Mouse (Mus musculus) midbrain, embryonic 14.5 days (tissue): ENCODE results near the gene Rin2. TPM values are rescaled to one million over a fixed set of nuclear protein-coding genes. Genes with fewer than 3 reads are reported as not detected.

Source experiments
- ATAC-seq: fragments of 200-750 bp; cut with Nextera tagmentation; 2 replicates; pipeline ENCODE4 v1.8.0; 2017; ENCODE audit warnings: moderate number of reproducible peaks, moderate library complexity; ENCODE audit not compliant: low FRiP score, low TSS enrichment
- DNase-seq: peaks from one replicate; pipeline ENCODE4 v3.0.0-alpha.2; 2015
- H3K27ac ChIP-seq: fragments of 300-500 bp; sonication (generic); replicated peaks from 2 replicates; pipeline ENCODE4 v1.5.1; 2014; ENCODE audit warnings: mild to moderate bottlenecking, low read depth, low read length, moderate library complexity
- H3K27me3 ChIP-seq: fragments of 300-500 bp; sonication (generic); 2 replicates; pipeline ENCODE4 v1.6.1; 2014; ENCODE audit warnings: low read length, control low read depth, mixed read lengths; ENCODE audit not compliant: control insufficient read depth, insufficient read depth
- H3K36me3 ChIP-seq: fragments of 300-500 bp; sonication (generic); 2 replicates; pipeline ENCODE4 v1.6.1; 2014; ENCODE audit warnings: low read length, control low read depth; ENCODE audit not compliant: control insufficient read depth, insufficient read depth
- H3K4me1 ChIP-seq: fragments of 300-500 bp; sonication (generic); 2 replicates; pipeline ENCODE4 v1.6.1; 2014; ENCODE audit warnings: mild to moderate bottlenecking, antibody characterized with exemption, low read length, control low read depth; ENCODE audit not compliant: control insufficient read depth, insufficient read depth
- H3K4me2 ChIP-seq: fragments of 300-500 bp; sonication (generic); 2 replicates; pipeline ENCODE4 v1.6.1; 2014; ENCODE audit warnings: mild to moderate bottlenecking, low read length, moderate library complexity
- H3K4me3 ChIP-seq: fragments of 300-500 bp; sonication (generic); replicated peaks from 2 replicates; pipeline ENCODE4 v1.5.1; 2014; ENCODE audit warnings: low read depth, low read length
- H3K9ac ChIP-seq: fragments of 300-500 bp; sonication (generic); replicated peaks from 2 replicates; pipeline ENCODE4 v1.6.1; 2014; ENCODE audit warnings: mild to moderate bottlenecking, low read length, moderate library complexity
- H3K9me3 ChIP-seq: fragments of 300-500 bp; sonication (generic); 2 replicates; pipeline ENCODE4 v1.6.1; 2016; ENCODE audit warnings: low read length, control low read depth, mixed read lengths; ENCODE audit not compliant: control insufficient read depth
- WGBS: fragments of 180-500 bp; shearing (Covaris S2); extraction: QIAGEN DNeasy Blood & Tissue Kit; methylation state at CpG from one replicate; pipeline ENCODE4 v1.1.7; 2014; 5-methylcytosine and 5-hydroxymethylcytosine counted together
- polyA plus RNA-seq: library from polyadenylated mRNA; unstranded; fragments of >200 nt; fragmentation: Nextera tagmentation; extraction: Ambion mirVana; gene quantifications from 2 replicates; pipeline ENCODE4 v1.2.1, GENCODE M21; 2014

Gene Rin2
- polyA plus RNA-seq, 1 experiment from 2014 or later: 14.6 TPM

DNA sequence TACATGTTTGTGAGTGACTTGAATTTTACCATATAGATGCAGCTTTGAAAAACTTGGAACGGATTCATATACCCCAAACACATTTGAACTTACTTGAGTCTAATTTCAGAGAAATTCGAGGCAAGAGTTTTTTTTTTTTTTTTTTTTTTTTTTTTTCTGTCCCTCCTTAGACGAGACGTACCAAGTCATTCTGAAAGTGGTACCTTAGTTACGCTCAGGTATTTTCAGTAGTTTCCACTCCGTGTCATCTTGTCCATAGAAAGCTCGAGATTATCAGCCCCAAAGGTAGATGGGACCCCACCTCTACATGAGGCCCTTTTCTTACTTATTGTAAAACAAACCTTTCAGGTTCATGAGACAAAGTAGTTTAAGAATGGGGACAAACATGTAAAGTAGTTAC, 55.9 kb downstream of the Rin2 start:
- WGBS: 89% methylated on average over 7 of the region's 7 CpGs
- DNase-seq: no peak
- no peak for ATAC-seq

DNA sequence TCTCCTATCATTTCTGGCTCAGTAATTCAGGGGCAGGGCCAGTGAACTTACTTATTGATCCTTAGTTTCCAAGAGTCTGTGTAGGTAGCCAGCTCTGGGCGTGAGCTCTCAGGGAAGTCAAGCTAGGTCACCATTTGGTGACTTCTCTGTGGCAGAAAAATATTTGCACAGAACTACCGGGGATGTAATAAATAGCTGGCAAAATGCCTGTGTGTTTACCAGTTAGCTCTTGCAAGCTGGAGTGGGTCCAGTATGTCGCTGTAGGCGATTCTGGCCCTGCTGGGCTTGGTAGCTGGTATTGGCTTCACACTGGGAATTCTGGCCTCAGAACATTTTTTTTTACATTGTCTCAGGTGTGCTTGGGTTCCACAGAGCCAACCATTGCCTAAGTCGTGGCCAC, 60.1 kb downstream of the Rin2 start:
- no peak for ATAC-seq
- 91% methylated on average over 5 of the region's 5 CpGs for WGBS

More for the DNA sequence above, 55.9 kb downstream of the Rin2 start:
- Histone ChIP-seq H3K4me3 (no peak overlapping the region), H3K4me1 (no peaks in the 10 kb centered on the region), H3K9me3 (no peaks in the 10 kb centered on the region), H3K36me3 (no peaks in the 10 kb centered on the region), H3K9ac (no peak overlapping the region), H3K4me2 (no peak overlapping the region), H3K27me3 (no peaks in the 10 kb centered on the region), H3K27ac (no peak overlapping the region)

DNA sequence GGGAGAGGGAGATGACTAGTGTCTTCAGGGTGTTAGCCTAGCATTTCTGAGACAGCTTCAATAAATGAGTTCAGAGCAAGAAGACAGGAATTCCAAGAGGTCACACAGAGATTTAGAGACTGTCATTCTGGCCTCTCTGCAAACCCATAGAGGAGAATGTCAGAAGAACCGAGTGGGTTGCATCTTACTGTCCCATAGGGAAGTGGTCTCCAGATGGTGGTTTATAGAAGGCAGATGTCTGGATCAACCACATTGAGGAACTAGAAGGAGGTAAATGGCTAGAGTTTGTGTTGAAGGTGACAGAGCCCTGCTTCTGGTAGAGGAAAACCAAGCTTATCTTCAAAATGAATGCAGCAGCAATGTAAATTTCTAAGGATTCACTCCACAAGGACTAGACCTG, 61.5 kb downstream of the Rin2 start:
- WGBS: 64% methylated on average over 1 of the region's 1 CpGs
- H3K4me3 ChIP-seq: no peak overlapping the region
- no peak overlapping the region for H3K9ac ChIP-seq
- H3K36me3 ChIP-seq: no peaks in the 10 kb centered on the region
- no peak overlapping the region for H3K4me2 ChIP-seq
- no peak for DNase-seq
- no peak for ATAC-seq
- H3K27ac ChIP-seq: no peak overlapping the region
- no peaks in the 10 kb centered on the region for H3K4me1 ChIP-seq
- H3K9me3 ChIP-seq: no peaks in the 10 kb centered on the region
- H3K27me3 ChIP-seq: no peaks in the 10 kb centered on the region; the same call in 1 of the 2 replicates

More for the DNA sequence above, 60.1 kb downstream of the Rin2 start:
- no peak overlapping the region for H3K27ac ChIP-seq
- H3K9ac ChIP-seq: no peak overlapping the region
- H3K4me1 ChIP-seq: no peaks in the 10 kb centered on the region
- no peak for DNase-seq
- no peaks in the 10 kb centered on the region for H3K36me3 ChIP-seq
- H3K9me3 ChIP-seq: no peaks in the 10 kb centered on the region
- H3K27me3 ChIP-seq: no peaks in the 10 kb centered on the region; the same call in 1 of the 2 replicates
- H3K4me2 ChIP-seq: no peak overlapping the region
- H3K4me3 ChIP-seq: no peak overlapping the region

DNA sequence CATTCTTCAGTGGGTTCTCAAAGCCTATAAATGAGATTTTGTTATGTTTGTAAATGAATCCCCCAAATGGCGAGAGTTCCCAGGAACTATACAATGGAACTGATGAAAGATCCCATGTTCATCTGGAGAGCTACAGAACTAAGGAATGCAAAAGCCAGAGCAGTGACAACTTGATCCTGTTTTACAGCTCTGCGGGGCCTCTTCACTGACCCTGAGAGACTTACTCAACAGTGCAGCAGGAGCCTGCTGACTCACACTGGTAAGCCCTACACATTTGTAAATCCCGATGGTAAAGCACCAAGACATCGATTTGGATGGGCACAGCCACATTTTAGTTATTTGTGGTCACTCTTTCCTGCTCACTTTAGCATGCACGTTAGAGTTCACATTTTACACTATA, 62.2 kb downstream of the Rin2 start:
- Histone ChIP-seq H3K9ac (no peak overlapping the region), H3K4me1 (no peaks in the 10 kb centered on the region), H3K4me2 (no peak overlapping the region), H3K9me3 (no peaks in the 10 kb centered on the region), H3K4me3 (no peak overlapping the region), H3K27ac (no peak overlapping the region), H3K36me3 (no peaks in the 10 kb centered on the region), H3K27me3 (no peaks in the 10 kb centered on the region; the same call in 1 of the 2 replicates)
- no peak for ATAC-seq
- no peak for DNase-seq
- WGBS: 15% methylated on average over 5 of the region's 5 CpGs

DNA sequence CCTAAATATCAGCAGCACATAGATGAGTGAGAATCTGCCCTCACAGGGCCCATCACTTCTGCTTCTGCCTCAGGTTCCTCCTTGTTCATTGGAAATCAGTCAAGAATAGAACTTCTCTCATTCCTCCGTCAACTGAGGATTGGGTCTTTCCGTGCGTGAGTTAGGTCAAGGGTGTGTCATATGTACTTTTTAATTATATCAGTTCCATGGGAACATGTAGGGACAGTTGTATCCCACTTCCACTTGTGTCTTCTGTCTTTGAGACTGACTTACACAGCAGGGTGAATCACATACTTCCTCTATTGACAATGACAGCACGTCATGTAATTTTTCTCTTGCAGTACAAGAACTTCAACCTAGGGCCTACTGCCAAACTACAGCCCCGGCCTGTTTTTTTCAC, 65.7 kb downstream of the Rin2 start:
- no peak overlapping the region for H3K9ac ChIP-seq
- no peak for ATAC-seq
- 93% methylated on average over 5 of the region's 5 CpGs for WGBS
- H3K4me3 ChIP-seq: no peak overlapping the region
- H3K27me3 ChIP-seq: no peaks in the 10 kb centered on the region; the same call in 1 of the 2 replicates
- H3K9me3 ChIP-seq: no peaks in the 10 kb centered on the region
- H3K4me1 ChIP-seq: no peaks in the 10 kb centered on the region
- H3K36me3 ChIP-seq: no peaks in the 10 kb centered on the region
- no peak overlapping the region for H3K4me2 ChIP-seq
- no peak overlapping the region for H3K27ac ChIP-seq
- no peak for DNase-seq

DNA sequence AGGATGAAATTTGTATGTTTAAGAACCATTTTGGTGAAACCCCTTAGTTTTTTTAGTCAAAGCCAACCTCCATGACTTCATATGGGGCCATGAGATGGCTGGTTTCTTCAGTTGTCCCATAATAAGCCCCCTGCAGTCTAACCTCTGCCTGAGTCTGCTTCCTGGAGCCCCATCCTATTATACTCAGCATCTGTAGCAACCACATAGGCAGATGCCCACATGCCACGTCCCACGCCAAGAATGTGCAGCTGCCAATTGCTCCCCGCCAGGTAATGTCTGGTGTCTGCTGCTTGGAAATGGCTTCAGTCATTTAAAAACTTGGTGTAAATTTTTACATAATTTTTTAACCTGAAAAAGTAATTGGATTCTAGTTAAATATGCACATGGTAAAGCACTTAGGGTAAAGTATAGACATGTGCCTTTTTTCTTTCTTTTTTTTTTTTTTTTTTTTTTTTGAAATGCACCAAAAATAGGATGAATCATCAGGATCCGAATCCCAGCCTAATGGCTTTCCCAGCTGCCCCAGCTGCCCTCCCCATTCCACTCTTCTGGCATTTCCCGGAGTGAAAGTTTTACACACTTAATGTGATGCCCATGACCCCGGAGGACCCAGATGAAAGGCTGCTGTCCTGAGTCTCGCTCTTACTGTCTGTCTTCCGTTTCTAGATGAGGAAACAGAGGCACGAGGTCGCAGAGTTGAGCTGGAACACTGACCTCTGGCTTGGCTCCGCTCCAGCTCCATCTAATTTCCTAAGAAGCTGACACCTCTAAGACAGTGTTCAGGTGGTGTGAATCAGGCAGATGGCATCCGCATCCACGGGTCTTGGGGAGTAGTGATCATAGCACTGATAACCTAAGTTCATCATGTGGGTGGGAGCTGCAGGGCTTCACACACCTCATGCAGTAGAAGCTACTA, 68.0 kb downstream of the Rin2 start:
- no peaks in the 10 kb centered on the region for H3K36me3 ChIP-seq
- 87% methylated on average over 13 of the region's 13 CpGs for WGBS

DNA sequence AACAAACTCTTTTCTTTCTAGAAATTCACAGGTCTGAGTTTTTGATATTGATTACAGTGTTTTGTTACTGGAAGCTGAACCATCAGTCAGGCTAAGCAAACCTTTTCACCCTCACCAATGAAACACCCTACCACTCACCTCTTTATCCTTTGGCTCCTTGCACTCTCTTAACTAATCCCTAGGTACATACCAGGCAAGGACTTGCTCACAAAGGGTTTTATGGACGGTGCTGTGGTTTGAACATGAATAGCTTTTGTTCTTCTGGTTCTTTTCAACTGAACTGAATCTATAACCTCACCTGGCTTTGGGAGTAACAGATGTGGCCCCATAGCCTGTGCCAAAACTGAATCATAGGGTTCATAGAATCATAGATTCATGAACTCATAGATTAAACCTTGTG, 71.4 kb downstream of the Rin2 start:
- 34% methylated on average over 1 of the region's 1 CpGs for WGBS
- no peak for ATAC-seq
- no peak overlapping the region for H3K4me3 ChIP-seq
- no peak overlapping the region for H3K27ac ChIP-seq
- H3K4me2 ChIP-seq: no peak overlapping the region
- no peak overlapping the region for H3K9ac ChIP-seq
- H3K27me3 ChIP-seq: no peaks in the 10 kb centered on the region; the same call in 1 of the 2 replicates
- no peaks in the 10 kb centered on the region for H3K4me1 ChIP-seq
- no peak for DNase-seq
- H3K36me3 ChIP-seq: no peaks in the 10 kb centered on the region
- H3K9me3 ChIP-seq: no peaks in the 10 kb centered on the region

More for the DNA sequence above, 68.0 kb downstream of the Rin2 start:
- no peaks in the 10 kb centered on the region for H3K4me1 ChIP-seq
- H3K9ac ChIP-seq: no peak overlapping the region
- H3K27ac ChIP-seq: no peak overlapping the region
- no peak overlapping the region for H3K4me3 ChIP-seq
- ATAC-seq (no peak), DNase-seq (no peak)
- H3K9me3 ChIP-seq: no peaks in the 10 kb centered on the region
- H3K4me2 ChIP-seq: no peak overlapping the region
- no peaks in the 10 kb centered on the region; the same call in 1 of the 2 replicates for H3K27me3 ChIP-seq

DNA sequence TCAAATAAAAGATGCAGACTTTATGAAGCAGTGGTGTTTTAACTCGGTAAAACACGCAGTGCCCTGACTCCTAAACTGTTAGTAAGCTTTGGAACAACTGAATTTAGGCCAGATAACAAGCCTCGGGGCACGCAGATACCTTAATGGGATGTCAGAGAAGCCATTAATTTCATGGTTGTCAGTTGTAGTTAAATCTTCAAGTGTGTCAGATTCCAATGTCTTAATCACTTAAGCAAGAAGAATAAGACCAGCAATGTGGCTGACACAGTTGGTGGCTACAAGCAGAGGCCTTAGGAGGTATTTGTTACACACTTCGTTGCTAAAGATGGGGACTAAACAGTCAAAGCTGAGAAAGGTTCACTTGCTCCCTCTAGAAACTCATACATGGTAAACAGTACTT, 74.6 kb downstream of the Rin2 start:
- Histone ChIP-seq H3K9me3 (no peaks in the 10 kb centered on the region), H3K4me1 (no peaks in the 10 kb centered on the region), H3K4me3 (no peak overlapping the region), H3K27ac (no peak overlapping the region), H3K36me3 (no peaks in the 10 kb centered on the region), H3K4me2 (no peak overlapping the region), H3K27me3 (peaks cover 3% of the 10 kb centered on the region), H3K9ac (no peak overlapping the region)
- WGBS: 11% methylated on average over 5 of the region's 5 CpGs
- ATAC-seq (peak; percentile 34; the same call in 1 of the 2 replicates), DNase-seq (peak; percentile 70)

DNA sequence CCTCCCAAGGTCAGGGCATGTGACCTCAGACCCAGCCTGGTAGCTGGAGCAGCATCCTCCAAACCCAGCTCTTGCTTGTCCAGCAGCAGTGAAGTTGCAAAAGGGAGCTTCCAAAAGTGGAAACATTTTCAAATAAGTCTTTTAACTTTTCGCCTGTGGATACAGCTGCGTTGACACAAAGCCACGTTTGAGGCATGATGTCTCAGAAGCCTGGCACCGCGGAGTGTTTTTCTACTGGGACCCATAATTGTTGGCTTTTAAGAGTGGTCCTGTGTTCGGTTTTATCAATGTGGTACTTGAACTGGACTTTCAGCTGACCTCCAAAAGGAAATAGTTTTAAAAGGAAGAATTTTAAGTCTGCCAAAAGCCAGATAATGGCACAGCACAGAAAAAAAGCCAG, 77.6 kb downstream of the Rin2 start:
- no peak overlapping the region for H3K4me3 ChIP-seq
- H3K4me1 ChIP-seq: no peaks in the 10 kb centered on the region
- ATAC-seq (no peak), DNase-seq (no peak)
- 79% methylated on average over 6 of the region's 6 CpGs for WGBS
- H3K9ac ChIP-seq: no peak overlapping the region
- no peak overlapping the region for H3K27ac ChIP-seq
- peaks cover 3% of the 10 kb centered on the region for H3K27me3 ChIP-seq
- H3K36me3 ChIP-seq: no peaks in the 10 kb centered on the region
- no peak overlapping the region for H3K4me2 ChIP-seq
- H3K9me3 ChIP-seq: no peaks in the 10 kb centered on the region
